Mouse (Mus musculus) spleen, adult 2 months (tissue): ENCODE measurements around the gene Mrpl55.

Source experiments
- CTCF ChIP-seq: fragments of 200-500 bp; IDR thresholded peaks from 2 replicates; pipeline ENCODE4 v1.5.1; 2011; ENCODE audit warnings: mild to moderate bottlenecking, inconsistent platforms; ENCODE audit not compliant: insufficient read depth, insufficient read length, insufficient replicate concordance; ENCODE audit errors: extremely low read depth
- POLR2A ChIP-seq: fragments of 200-500 bp; IDR thresholded peaks from 2 replicates; pipeline ENCODE4 v1.6.1; 2011; ENCODE audit warnings: low read depth, low read length, inconsistent platforms

DNA sequence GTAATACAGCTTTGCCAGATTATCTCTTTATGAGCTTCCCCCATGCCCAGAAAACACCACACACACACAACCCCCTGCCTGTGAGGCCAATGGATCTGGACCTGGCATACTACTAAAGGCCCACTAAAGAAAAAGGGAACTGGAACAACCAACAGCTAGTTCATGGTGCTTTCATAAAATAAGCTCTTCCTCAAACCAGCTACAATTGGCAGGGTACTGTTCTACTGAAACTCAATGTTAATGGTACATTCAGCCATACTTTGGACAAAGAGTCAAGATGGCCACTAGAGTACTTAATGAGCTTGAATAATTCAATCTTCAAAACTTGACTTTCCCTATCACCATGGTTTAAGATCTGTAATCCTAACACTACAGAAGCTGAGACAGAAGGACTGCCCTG, 19.3 kb downstream of the Mrpl55 start:
- TF ChIP-seq CTCF (no peak), POLR2A (no peak)
